Mouse (Mus musculus) limb, embryonic 10.5 days (tissue): ENCODE data around the gene Rcan2. TPM values are rescaled to one million over a fixed set of nuclear protein-coding genes. Genes with fewer than 3 reads are reported as not detected.
A peak's percentile ranks its signal among the peaks of the same experiment; 100 is the strongest.

Experiments
- DNase-seq: peaks from one replicate; pipeline ENCODE4 v3.0.0-alpha.2; 2017; ENCODE audit warnings: low spot score
- H3K27ac ChIP-seq: fragments of 300-500 bp; sonication (generic); 2 replicates; pipeline ENCODE4 v1.5.1; 2016; ENCODE audit warnings: mild to moderate bottlenecking
- H3K27me3 ChIP-seq: fragments of 300-500 bp; sonication (generic); 2 replicates; pipeline ENCODE4 v1.6.1; 2016; ENCODE audit warnings: low read depth, mild to moderate bottlenecking; ENCODE audit not compliant: poor library complexity, severe bottlenecking
- H3K36me3 ChIP-seq: fragments of 300-500 bp; sonication (generic); 2 replicates; pipeline ENCODE4 v1.6.1; 2016; ENCODE audit warnings: mild to moderate bottlenecking, moderate library complexity
- H3K4me1 ChIP-seq: fragments of 300-500 bp; sonication (generic); 2 replicates; pipeline ENCODE4 v1.6.1; 2016
- H3K4me3 ChIP-seq: fragments of 300-500 bp; sonication (generic); 2 replicates; pipeline ENCODE4 v1.5.1; 2016; ENCODE audit warnings: mild to moderate bottlenecking, moderate library complexity
- H3K9me3 ChIP-seq: fragments of 300-500 bp; sonication (generic); replicated peaks from 2 replicates; pipeline ENCODE4 v1.6.1; 2016; ENCODE audit warnings: mild to moderate bottlenecking
- WGBS: fragments of 180-500 bp; shearing (Covaris S2); methylation state at CpG from one replicate; pipeline ENCODE4 v1.1.7; 2016; 5-methylcytosine and 5-hydroxymethylcytosine counted together
- polyA plus RNA-seq: library from polyadenylated mRNA; unstranded; fragments of >200 nt; fragmentation: Nextera tagmentation; extraction: Ambion mirVana; gene quantifications from 2 replicates; pipeline ENCODE4 v1.2.1, GENCODE M21; 2016

Rcan2 gene
- polyA plus RNA-seq, 1 experiment from 2014 or later: 1.9 TPM

- Histone ChIP-seq H3K4me3 (no peak overlapping the region), H3K4me1 (no peaks in the 10 kb centered on the region), H3K9me3 (no peaks in the 10 kb centered on the region), H3K27me3 (no peaks in the 10 kb centered on the region), H3K27ac (no peak overlapping the region), H3K36me3 (no peaks in the 10 kb centered on the region)
- no peak for DNase-seq
- 90% methylated on average over 8 of the region's 8 CpGs for WGBS
Observed at GRCm38 (mm10) chr17:44042861-44043260, 241.7 kb downstream of the Rcan2 start.

- Histone ChIP-seq H3K9me3 (no peaks in the 10 kb centered on the region), H3K27ac (no peak overlapping the region), H3K36me3 (no peaks in the 10 kb centered on the region), H3K27me3 (no peaks in the 10 kb centered on the region), H3K4me1 (no peaks in the 10 kb centered on the region), H3K4me3 (no peak overlapping the region)
- WGBS: 82% methylated on average over 4 of the region's 4 CpGs
- DNase-seq: no peak
Observed at GRCm38 (mm10) chr17:44053427-44053826, 252.3 kb downstream of the Rcan2 start.

GRCm38 (mm10) chr17:44057123-44057522 lies 256.0 kb downstream of the Rcan2 start:
- H3K27me3 ChIP-seq: no peaks in the 10 kb centered on the region
- no peak overlapping the region for H3K4me3 ChIP-seq
- 92% methylated on average over 1 of the region's 1 CpGs for whole genome bisulfite sequencing
- H3K4me1 ChIP-seq: no peaks in the 10 kb centered on the region
- H3K36me3 ChIP-seq: no peaks in the 10 kb centered on the region
- H3K27ac ChIP-seq: no peak overlapping the region
- DNase-seq: no peak
- no peaks in the 10 kb centered on the region for H3K9me3 ChIP-seq

GRCm38 (mm10) chr17:44058145-44058544 lies 257.0 kb downstream of the Rcan2 start:
- no peaks in the 10 kb centered on the region for H3K36me3 ChIP-seq
- no peaks in the 10 kb centered on the region for H3K4me1 ChIP-seq
- no peak overlapping the region for H3K4me3 ChIP-seq
- no peak overlapping the region for H3K27ac ChIP-seq
- no peaks in the 10 kb centered on the region for H3K9me3 ChIP-seq
- no peaks in the 10 kb centered on the region for H3K27me3 ChIP-seq
- DNase-seq: no peak

- DNase-seq: no peak
- no peak overlapping the region for H3K27ac ChIP-seq
Observed at GRCm38 (mm10) chr17:44060781-44061180, 259.6 kb downstream of the Rcan2 start.

GRCm38 (mm10) chr17:44061289-44061890 lies 260.2 kb downstream of the Rcan2 start:
- H3K4me1 ChIP-seq: no peaks in the 10 kb centered on the region
- H3K27me3 ChIP-seq: no peaks in the 10 kb centered on the region
- H3K4me3 ChIP-seq: no peak overlapping the region
- no peak overlapping the region for H3K27ac ChIP-seq
- no peaks in the 10 kb centered on the region for H3K36me3 ChIP-seq
- H3K9me3 ChIP-seq: no peaks in the 10 kb centered on the region
- no peak for DNase-seq
- WGBS: 83% methylated on average over 5 of the region's 5 CpGs

More at GRCm38 (mm10) chr17:44060781-44061180, 259.6 kb downstream of the Rcan2 start:
- Histone ChIP-seq H3K4me3 (no peak overlapping the region), H3K9me3 (no peaks in the 10 kb centered on the region), H3K4me1 (no peaks in the 10 kb centered on the region), H3K36me3 (no peaks in the 10 kb centered on the region), H3K27me3 (no peaks in the 10 kb centered on the region)
- 100% methylated on average over 1 of the region's 1 CpGs for WGBS

- H3K4me1 ChIP-seq: no peaks in the 10 kb centered on the region
- WGBS: 78% methylated on average over 6 of the region's 6 CpGs
- H3K36me3 ChIP-seq: no peaks in the 10 kb centered on the region
- no peaks in the 10 kb centered on the region for H3K27me3 ChIP-seq
- H3K9me3 ChIP-seq: no peaks in the 10 kb centered on the region
- no peak overlapping the region for H3K27ac ChIP-seq
- no peak for DNase-seq
- H3K4me3 ChIP-seq: no peak overlapping the region
Observed at GRCm38 (mm10) chr17:44068876-44069275, 267.7 kb downstream of the Rcan2 start.

GRCm38 (mm10) chr17:44071680-44072079 lies 270.5 kb downstream of the Rcan2 start:
- H3K36me3 ChIP-seq: no peaks in the 10 kb centered on the region

GRCm38 (mm10) chr17:44075601-44076000 lies 274.4 kb downstream of the Rcan2 start:
- WGBS: 86% methylated on average over 3 of the region's 3 CpGs
- Histone ChIP-seq H3K27ac (no peak overlapping the region), H3K9me3 (no peaks in the 10 kb centered on the region), H3K36me3 (no peaks in the 10 kb centered on the region), H3K4me1 (0 out of 2 replicates have a peak, but pooled peaks cover 11% of the 10 kb centered on the region), H3K27me3 (peaks cover 11% of the 10 kb centered on the region), H3K4me3 (no peak overlapping the region)
- no peak for DNase-seq

More at GRCm38 (mm10) chr17:44071680-44072079, 270.5 kb downstream of the Rcan2 start:
- no peak overlapping the region for H3K4me3 ChIP-seq
- no peaks in the 10 kb centered on the region for H3K4me1 ChIP-seq
- DNase-seq: no peak
- H3K27me3 ChIP-seq: no peaks in the 10 kb centered on the region
- H3K27ac ChIP-seq: no peak overlapping the region
- H3K9me3 ChIP-seq: no peaks in the 10 kb centered on the region

GRCm38 (mm10) chr17:44076051-44076680 lies 275.0 kb downstream of the Rcan2 start:
- Histone ChIP-seq H3K4me3 (no peak overlapping the region), H3K27me3 (peaks cover 11% of the 10 kb centered on the region), H3K27ac (no peak overlapping the region), H3K4me1 (0 out of 2 replicates have a peak, but pooled peaks cover 11% of the 10 kb centered on the region), H3K36me3 (no peaks in the 10 kb centered on the region), H3K9me3 (no peaks in the 10 kb centered on the region)
- 63% methylated on average over 6 of the region's 6 CpGs for WGBS
- no peak for DNase-seq

- H3K9me3 ChIP-seq: no peaks in the 10 kb centered on the region
- WGBS: 85% methylated on average over 12 of the region's 12 CpGs
- H3K27me3 ChIP-seq: peaks cover 11% of the 10 kb centered on the region
- no peak for DNase-seq
- no peaks in the 10 kb centered on the region for H3K36me3 ChIP-seq
- 0 out of 2 replicates have a peak, but pooled peaks cover 11% of the 10 kb centered on the region for H3K4me1 ChIP-seq
- no peak overlapping the region for H3K27ac ChIP-seq
- H3K4me3 ChIP-seq: no peak overlapping the region
Observed at GRCm38 (mm10) chr17:44077146-44077842, 276.1 kb downstream of the Rcan2 start.

- no peak for DNase-seq
- no peak overlapping the region for H3K4me3 ChIP-seq
- 0 out of 2 replicates have a peak, but pooled peaks cover 11% of the 10 kb centered on the region for H3K4me1 ChIP-seq
- peaks cover 11% of the 10 kb centered on the region for H3K27me3 ChIP-seq
- no peak overlapping the region for H3K27ac ChIP-seq
- 72% methylated on average over 2 of the region's 2 CpGs for WGBS
- no peaks in the 10 kb centered on the region for H3K36me3 ChIP-seq
- no peaks in the 10 kb centered on the region for H3K9me3 ChIP-seq
Observed at GRCm38 (mm10) chr17:44077843-44078160, 276.7 kb downstream of the Rcan2 start.

- Histone ChIP-seq H3K4me1 (0 out of 2 replicates have a peak, but pooled peaks cover 11% of the 10 kb centered on the region), H3K27me3 (peaks cover 11% of the 10 kb centered on the region), H3K4me3 (peak within 1 kb of the TSS; percentile 72), H3K27ac (peak within 1 kb of the TSS; percentile 61), H3K9me3 (no peaks in the 10 kb centered on the region), H3K36me3 (no peaks in the 10 kb centered on the region)
- 1% methylated on average over 31 of the region's 31 CpGs for WGBS
- DNase-seq: peak; percentile 81
Observed at GRCm38 (mm10) chr17:44078631-44079350, 277.6 kb downstream of the Rcan2 start, which contains the start of gene Enpp5. Enpp5 (plus strand) TSS chr17:44078813.
